Mouse (Mus musculus): ENCODE results near the gene Pus10. TPM values are rescaled to one million over a fixed set of nuclear protein-coding genes. Genes with fewer than 3 reads are reported as not detected.

Gene Pus10
- total and polyA plus RNA-seq, 3 experiments = 43.4 to 416 (median 52.5) TPM

DNA sequence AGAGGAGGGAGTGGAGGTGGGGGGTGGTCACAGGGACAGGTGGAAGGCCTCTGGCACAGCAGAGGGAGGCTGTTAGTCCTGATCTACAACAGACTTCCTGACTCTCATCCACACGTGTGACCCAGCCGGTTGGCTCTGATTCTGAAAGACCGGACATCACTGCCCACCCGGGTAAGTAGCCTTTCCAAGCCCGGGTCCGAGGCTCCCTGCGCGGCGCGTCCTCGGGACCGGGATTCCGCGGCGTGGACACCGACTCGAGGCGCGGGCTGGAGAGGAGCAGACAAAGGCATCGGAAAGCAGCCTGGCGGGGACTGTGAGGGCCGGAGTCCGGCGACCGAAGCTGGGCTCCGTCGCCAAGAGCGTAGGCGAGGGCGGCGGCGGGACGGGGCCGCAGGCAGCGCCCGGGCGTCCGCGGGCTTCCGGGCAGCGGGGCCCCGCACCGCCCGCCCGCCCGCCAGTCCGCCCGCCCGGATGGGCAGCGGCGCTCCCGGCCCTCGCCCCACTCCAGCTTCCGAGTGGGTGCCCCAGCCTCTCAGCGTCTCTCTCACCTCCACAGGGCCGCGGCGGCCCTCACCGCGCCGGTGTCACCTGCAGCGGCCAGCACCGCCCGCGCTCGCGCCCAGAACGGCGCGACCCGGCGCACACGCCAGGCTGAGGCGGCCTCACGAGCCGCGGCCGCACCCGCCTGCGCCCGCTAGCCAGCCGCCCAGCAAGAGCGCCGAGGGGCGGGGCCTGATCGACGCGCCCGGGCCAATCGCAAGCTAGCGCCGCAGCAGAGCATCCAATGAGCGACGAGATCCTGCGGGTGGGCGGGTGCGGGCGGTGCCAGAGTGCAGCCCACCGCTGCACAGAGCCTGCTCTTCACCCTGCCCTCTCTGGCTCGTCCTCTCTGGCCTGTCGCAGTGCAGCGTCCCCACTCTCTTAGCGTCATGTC is 32.3 kb upstream of the Pus10 start, which contains the start of gene 0610010F05Rik (continued):
- peak; percentile 85 for TF ChIP-seq NELFE (IDR thresholded peaks at IDR 0.05; ENCODE audit: low read depth, low read length)
- TF ChIP-seq NRF1 (IDR thresholded peaks at IDR 0.05; ENCODE audit: insufficient read depth, low read depth, low read length, poor library complexity, severe bottlenecking) = peak; percentile 57
- TF ChIP-seq POLR2AphosphoS2 (IDR thresholded peaks at IDR 0.05; ENCODE audit: low read length) = peak; percentile 58; the same call in 1 of the 2 replicates
- TF ChIP-seq JUND (IDR thresholded peaks at IDR 0.05; ENCODE audit: low read depth, low read length) = no peak

DNA sequence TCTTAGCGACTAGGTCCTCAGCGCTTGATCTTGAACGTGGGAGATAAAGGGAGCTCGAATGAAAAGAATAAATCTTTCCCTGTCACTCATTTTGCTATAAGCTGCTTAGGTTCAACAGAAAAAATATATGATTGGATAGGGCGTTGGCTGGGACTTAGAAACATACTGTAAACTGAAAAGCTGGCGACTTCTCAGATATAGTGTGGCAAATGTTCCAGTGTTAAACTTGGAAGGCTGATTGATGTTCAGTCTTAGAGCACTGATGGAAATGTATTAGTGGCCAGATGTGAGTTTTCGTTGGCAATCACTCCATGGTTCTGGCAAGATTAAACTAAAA is 31.6 kb upstream of the Pus10 start:
- TF ChIP-seq GATA1 (IDR thresholded peaks at IDR 0.05; ENCODE audit: low read depth, low read length) (no peak), USF2 (IDR thresholded peaks at IDR 0.05; ENCODE audit: borderline replicate concordance in 1 of 2, insufficient read depth in 1 of 2, low read depth in 1 of 2, low read length in 2 of 2) (no peak), NRF1 (IDR thresholded peaks at IDR 0.05; ENCODE audit: insufficient read depth, low read depth, low read length, poor library complexity, severe bottlenecking) (no peak), E2F4 (IDR thresholded peaks at IDR 0.05; ENCODE audit: borderline replicate concordance, low read depth, low read length) (0 out of 2 replicates have a peak, but pooled peaks have one; percentile 7), RCOR1 (IDR thresholded peaks at IDR 0.05; ENCODE audit: low read depth, low read length) (peak; percentile 52; the same call in 1 of the 2 replicates), CHD1 (IDR thresholded peaks at IDR 0.05; ENCODE audit: low read depth, low read length) (0 out of 2 replicates have a peak, but pooled peaks have one; percentile 40), TBP (IDR thresholded peaks at IDR 0.05; ENCODE audit: low read depth, low read length) (no peak), RAD21 (IDR thresholded peaks at IDR 0.05; ENCODE audit: low read depth, low read length) (no peak), SIN3A (IDR thresholded peaks at IDR 0.05; ENCODE audit: low read length) (peak; percentile 96), MAZ (IDR thresholded peaks at IDR 0.05; ENCODE audit: low read depth, low read length) (no peak), ZC3H11A (IDR thresholded peaks at IDR 0.05; ENCODE audit: low read depth, low read length) (no peak), POLR2AphosphoS2 (IDR thresholded peaks at IDR 0.05; ENCODE audit: low read length) (0 out of 2 replicates have a peak, but pooled peaks have one; percentile 13), MAFK (IDR thresholded peaks at IDR 0.05; ENCODE audit: borderline replicate concordance, low read depth, low read length) (no peak), USF1 (IDR thresholded peaks at IDR 0.05; ENCODE audit: low read depth, low read length) (no peak), ZNF384 (IDR thresholded peaks at IDR 0.05; ENCODE audit: low read depth, low read length) (no peak), ZKSCAN1 (IDR thresholded peaks at IDR 0.05; ENCODE audit: low read depth, low read length) (0 out of 2 replicates have a peak, but pooled peaks have one; percentile 8)
- H3K4me1 ChIP-seq (ENCODE audit: control insufficient read depth in 1 of 2, insufficient read depth in 2 of 2, low read length in 2 of 2) = peaks cover 3 to 9% of the 10 kb centered on the region in 2 experiments
- peak overlapping the region; percentile 37 for H3K9ac ChIP-seq (ENCODE audit: control insufficient read depth, low read depth, low read length, poor library complexity, severe bottlenecking)
- peaks cover 4% of the 10 kb centered on the region; the same call in 1 of the 2 replicates for H3K79me2 ChIP-seq (ENCODE audit: control insufficient read depth, insufficient read depth, low read length, poor library complexity)
- peaks cover 2 to 10% of the 10 kb centered on the region in 2 experiments for H3K36me3 ChIP-seq (ENCODE audit: control insufficient read depth in 1 of 2, insufficient read depth in 2 of 2, low read length in 2 of 2)
- no peak for DNase-seq (ENCODE audit: low read depth, low spot score)
- H3K4me3 ChIP-seq (ENCODE audit: control insufficient read depth in 1 of 2, insufficient read depth in 1 of 2, low read depth in 2 of 2, low read length in 2 of 2) = peak overlapping the region; percentile 63 to 80
- H3K27ac ChIP-seq (ENCODE audit: control insufficient read depth, low read depth, low read length) = no peak overlapping the region
- H3K9me3 ChIP-seq (replicated peaks; ENCODE audit: insufficient read depth, low read length) = 0 out of 2 replicates have a peak, but pooled peaks cover 2% of the 10 kb centered on the region
- no peaks in the 10 kb centered on the region for H3K27me3 ChIP-seq (ENCODE audit: control insufficient read depth in 1 of 2, insufficient read depth in 2 of 2, low read length in 2 of 2)

All from MEL (cell line).